Mouse (Mus musculus): ENCODE results near the gene Jsrp1.

DNA sequence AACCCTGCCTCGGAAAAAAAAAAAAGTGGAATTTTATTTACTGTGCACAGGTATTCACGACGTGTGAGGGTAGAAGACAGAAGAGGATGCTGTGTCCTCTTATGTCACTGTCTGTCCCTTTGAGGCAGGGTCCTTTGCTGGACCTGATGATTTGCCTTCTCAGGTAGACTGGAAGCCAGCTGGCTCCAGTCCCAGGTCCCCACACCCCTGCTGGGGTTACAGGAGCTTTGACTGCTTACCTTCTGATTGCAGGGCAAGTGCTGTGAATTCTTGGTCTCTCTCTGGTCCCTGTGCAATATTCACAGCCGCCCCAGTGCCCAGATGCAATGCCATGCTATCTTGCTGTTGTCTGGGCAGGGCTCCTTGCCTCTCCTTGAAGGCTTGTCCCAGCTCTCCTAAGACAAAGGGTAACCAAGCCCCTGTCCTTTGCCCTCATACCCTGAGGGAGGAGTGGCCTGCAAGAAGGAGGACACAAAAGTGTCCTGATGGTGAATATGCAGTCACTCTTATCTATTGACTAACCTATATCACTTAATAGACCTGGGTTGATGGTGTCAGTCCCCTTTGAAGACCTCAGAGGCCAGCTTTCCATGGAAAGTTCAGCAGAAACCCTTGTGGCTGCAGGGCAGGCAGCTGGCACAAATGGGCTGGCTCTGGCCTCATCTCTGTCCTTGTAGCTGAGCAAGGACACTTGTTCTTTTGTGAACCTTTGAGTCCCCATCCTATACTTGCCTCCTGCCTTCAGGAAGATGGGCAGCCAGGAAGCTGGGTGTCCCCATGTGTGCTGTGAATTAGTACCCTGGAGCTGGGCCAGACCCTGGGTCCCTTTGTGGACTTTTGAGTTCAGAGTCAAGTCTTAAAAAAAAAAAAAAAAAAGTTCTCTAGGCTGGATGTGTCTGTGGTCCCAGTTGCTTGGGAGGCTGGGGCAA is 52.4 kb downstream of the Jsrp1 start:
- TF ChIP-seq USF1 (IDR thresholded peaks at IDR 0.05; ENCODE audit: low read depth) (no peak), MAX (IDR thresholded peaks at IDR 0.05; ENCODE audit: low read depth) (no peak), TCF12 (IDR thresholded peaks at IDR 0.05; ENCODE audit: insufficient read depth, poor library complexity, severe bottlenecking) (no peak), POLR2A (IDR thresholded peaks at IDR 0.05; ENCODE audit: insufficient read length, low read depth) (no peak), E2F4 (IDR thresholded peaks at IDR 0.05; ENCODE audit: insufficient read depth) (no peak), MYOG (IDR thresholded peaks at IDR 0.05; ENCODE audit: control insufficient read depth in 1 of 3, insufficient read depth in 1 of 3, insufficient read length in 2 of 3, low read depth in 2 of 3) (peak in 1 of 3 experiments; percentile 33), MYOD1 (IDR thresholded peaks at IDR 0.05; ENCODE audit: control insufficient read depth in 1 of 3, insufficient read length in 2 of 3, low read depth in 2 of 3) (no peak), CEBPB (IDR thresholded peaks at IDR 0.05; ENCODE audit: insufficient read depth, poor library complexity, severe bottlenecking) (no peak), TCF3 (IDR thresholded peaks at IDR 0.05; ENCODE audit: insufficient read length, low read depth) (no peak)

Measured in myocyte (in vitro differentiated cells).